Mouse (Mus musculus) CD8-positive naive resting alpha-beta T cell, adult 2 months (primary cell): ENCODE measurements around the gene Clec1a.

Experiments
- DNase-seq, 2 experiments: peaks; one replicate each; pipeline ENCODE4 v3.0.0; 2022; ENCODE audit warnings: low read depth in 2 of 2, low spot score in 2 of 2

Gene Clec1a

DNA sequence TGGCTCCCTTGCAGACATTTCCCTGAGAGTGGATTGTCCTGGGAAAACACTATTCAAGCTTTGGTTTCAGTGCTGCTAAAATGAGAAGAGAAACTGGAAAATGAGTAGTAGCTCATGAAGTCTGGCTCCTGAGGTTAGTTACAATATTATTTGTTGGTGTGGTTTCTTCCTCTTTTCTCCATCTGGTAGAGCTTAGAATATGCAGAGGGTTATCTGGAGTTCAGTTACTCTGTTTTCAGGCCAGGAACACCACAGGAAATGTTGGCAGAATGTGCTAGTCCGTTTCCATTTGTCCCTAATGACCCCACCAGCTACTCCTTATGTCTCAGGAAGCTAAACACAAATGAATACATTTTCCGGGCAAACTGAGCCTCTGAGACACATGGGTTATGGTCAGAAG lies 44.5 kb downstream of the Clec1a start:
- no peak for DNase-seq

DNA sequence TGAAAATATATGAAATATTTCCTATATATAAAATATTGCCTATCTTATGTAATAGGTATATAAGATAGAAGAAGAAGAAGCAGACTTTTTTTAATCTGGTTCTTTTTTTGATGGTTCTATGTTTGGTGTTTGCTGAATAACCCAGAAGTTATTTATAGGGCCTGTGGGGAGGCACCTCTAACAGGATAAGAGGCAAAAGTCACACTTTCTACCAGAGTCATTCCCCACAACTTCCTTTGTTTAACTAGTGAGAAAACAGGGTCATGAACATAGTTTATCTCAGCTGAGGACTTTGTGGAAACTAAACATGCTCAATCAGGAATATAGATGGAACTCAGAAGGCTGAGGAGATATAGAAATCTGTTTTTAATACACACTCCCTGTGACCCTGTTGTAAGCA lies 45.8 kb downstream of the Clec1a start:
- DNase-seq = no peak

GRCm38 (mm10) chr6:129403391-129403790 lies 48.4 kb downstream of the Clec1a start:
- DNase-seq = no peak

- no peak for DNase-seq
Measured at GRCm38 (mm10) chr6:129402404-129402803, 49.4 kb downstream of the Clec1a start.

DNA sequence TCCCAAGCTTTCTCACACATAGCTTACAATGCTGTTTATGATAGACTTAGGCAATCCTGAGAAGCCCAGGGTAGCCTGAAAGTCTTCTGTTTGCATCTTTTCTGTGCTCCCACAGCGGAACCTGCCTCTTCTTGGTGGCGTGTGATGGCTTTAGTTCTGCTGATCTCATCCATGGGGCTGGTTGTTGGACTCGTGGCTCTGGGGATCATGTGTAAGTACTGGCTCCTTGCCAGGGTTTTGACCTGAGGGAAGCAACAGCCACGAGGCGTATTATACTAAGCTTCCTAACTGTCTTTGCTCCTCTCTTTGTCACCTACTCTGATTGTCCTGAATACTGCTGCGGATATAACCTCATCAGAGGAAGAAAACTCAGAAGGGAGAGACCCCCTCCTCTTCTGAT lies 51.9 kb downstream of the Clec1a start:
- no peak for DNase-seq

- no peak for DNase-seq
Measured at GRCm38 (mm10) chr6:129396997-129397396, 54.8 kb downstream of the Clec1a start, which contains the start of gene Clec1b. TSS of gene Clec1b (plus strand) at chr6:129397297.

GRCm38 (mm10) chr6:129393732-129394131 lies 58.1 kb downstream of the Clec1a start:
- no peak for DNase-seq

- no peak for DNase-seq
Measured at GRCm38 (mm10) chr6:129393087-129393720, 58.6 kb downstream of the Clec1a start.

GRCm38 (mm10) chr6:129385774-129386173 lies 66.0 kb downstream of the Clec1a start, which contains the start of gene Clec12b:
TSS of gene Clec12b (minus strand) at chr6:129385874.
- DNase-seq = no peak

- DNase-seq = no peak
Measured at GRCm38 (mm10) chr6:129385000-129385399, 66.8 kb downstream of the Clec1a start.

GRCm38 (mm10) chr6:129383466-129383865 lies 68.3 kb downstream of the Clec1a start:
- no peak for DNase-seq

DNA sequence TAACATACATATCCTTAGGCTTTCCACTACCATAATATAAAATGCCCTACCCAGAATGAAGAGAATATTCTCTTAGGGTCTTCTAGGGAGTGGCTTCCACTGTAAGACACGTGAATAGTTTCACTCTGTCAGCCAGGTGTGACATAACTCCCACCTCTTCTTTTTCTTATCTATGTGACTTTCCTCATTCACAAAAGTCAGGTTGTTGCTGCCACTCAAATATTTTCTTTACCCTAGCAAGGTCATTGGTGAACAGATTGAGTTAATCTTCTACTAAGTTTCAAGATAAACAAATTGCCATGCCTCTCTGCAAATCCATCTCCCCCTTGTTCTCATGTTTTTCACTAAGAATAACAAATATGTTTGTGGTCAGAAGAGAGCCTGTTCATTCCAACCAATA lies 70.1 kb downstream of the Clec1a start:
- no peak for DNase-seq

GRCm38 (mm10) chr6:129380454-129380853 lies 71.3 kb downstream of the Clec1a start:
- no peak for DNase-seq

GRCm38 (mm10) chr6:129374937-129375471 lies 76.8 kb downstream of the Clec1a start:
- no peak for DNase-seq
